Mouse (Mus musculus): ENCODE measurements around the gene Prom2. TPM values are rescaled to one million over a fixed set of nuclear protein-coding genes. Genes with fewer than 3 reads are reported as not detected.

Prom2 gene
- total RNA-seq, 2 experiments from 2014 or later, result not detected

DNA sequence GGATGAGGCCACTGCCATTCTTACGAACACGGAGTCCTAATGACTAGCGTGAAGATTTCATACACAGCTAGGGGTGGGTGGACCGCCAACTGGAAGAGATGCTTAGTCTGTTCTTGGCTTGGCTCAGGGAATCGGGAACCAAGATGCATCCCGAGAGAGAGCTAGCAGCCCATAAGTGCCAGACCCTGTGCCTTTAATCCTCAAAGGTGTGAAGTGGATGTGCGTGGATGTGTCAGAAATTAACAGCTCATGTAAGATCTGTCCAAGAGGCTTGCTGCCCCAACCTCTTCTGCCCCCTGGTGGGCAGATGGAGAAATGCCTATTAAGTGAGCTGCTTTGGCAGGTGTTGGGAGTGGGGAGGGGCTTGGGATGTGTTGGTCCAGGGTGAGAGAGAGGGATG lies 40.2 kb downstream of the Prom2 start:
- intact Hi-C loops (cut with DNase I), result no loop called here

GRCm38 (mm10) chr2:127498750-127499149 lies 42.5 kb downstream of the Prom2 start:
- intact Hi-C loops (cut with DNase I), result no loop called here
- DNase-seq, result no peak

More for the DNA sequence above, 40.2 kb downstream of the Prom2 start:
- peak; percentile 62 for DNase-seq

DNA sequence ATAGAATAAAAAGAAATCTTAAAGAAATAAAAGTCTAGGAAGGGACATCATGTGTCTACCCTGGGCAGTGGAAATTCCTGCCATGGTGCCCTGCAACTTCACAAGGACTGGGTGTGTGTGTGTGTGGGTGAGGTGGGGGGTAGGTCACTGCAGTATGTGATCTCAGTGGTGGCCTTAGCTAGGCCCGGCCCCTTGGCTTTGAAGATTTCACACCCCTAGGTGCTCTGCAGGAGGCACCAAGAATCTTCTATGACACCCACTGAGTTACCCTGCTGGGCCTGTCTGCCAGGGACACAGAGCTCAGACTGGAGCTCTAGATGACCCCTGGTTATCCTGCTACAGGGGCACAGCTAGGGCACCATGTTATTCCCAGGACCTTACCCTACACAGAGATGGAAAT lies 44.9 kb downstream of the Prom2 start:
- no peak for DNase-seq
- intact Hi-C loops (cut with DNase I), result no loop called here

DNA sequence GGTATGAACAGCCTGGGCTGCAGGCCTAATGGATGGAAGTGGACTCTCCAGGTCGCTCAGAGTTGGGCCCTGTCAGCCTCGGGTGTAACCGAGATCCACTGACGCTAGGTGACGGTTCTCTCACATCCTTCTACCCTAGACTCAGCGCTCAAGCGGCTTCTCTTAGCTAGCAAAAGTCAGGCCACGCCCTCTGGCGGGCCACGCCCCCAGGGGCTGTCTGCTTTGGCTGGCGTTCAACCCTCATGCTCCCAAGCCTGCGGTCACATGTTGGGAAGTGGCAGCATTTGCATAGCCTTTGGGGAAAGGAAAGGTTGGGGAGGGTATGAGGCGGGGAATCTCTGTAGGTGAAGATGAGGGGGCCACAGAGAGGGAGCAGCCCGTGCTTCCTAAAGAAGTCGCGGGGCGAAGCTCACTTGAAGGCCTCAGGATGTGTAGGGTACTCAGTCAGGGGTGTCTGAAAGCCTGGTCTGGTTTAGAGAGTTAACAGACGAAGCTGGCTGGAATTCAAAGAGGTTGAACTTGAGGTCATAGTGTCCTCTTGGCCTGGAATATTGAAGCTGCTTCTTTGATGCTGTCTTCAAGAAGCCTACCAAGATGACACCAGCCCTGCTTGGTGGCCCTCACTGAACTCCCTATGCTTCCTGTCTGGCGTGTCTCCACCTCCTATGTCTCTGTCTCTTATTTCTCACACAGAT lies 56.6 kb downstream of the Prom2 start:
- DNase-seq, result peak; percentile 80
- intact Hi-C loops (cut with DNase I), result no loop called here

DNA sequence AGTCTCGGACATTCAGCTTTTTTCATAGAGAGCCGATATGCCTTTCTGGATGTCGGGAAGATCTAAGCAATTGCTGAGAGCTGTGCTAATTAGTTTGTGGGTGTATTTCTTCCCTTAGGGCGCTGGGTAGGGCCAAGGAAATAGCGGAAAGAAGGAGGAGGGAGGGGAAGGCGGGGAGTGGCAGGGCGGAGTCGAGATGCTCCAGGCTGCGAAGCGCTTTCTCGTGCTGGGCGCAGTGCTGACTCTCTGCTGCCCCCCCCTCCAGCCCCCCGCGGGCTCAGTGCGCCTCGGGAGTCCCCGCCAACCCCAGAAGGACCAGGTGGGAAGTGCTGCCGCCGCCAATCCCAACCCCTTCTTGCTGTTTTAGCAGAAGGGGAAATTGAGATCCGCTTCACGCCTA lies 58.3 kb downstream of the Prom2 start:
- intact Hi-C loops (cut with DNase I), result no loop called here
- DNase-seq, result no peak

DNA sequence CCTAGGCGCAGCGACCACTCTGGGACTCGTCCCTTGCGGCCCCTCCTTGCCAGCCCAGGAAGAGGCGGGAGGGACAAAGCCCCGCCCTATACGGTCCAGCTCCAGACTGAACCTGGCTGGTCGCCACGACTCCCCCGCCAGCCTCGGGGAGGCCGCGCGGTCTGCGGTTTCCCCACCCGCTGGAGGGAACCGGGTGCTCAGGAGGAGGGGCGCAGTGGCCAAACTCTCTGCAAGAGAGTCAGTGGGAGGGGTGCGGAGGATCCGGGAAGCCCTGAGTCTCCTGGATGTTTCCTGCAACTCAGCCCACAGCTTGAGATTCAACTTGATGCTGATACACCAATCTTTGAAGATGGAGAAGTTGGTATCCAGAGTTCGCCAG lies 58.7 kb downstream of the Prom2 start:
- intact Hi-C loops (cut with DNase I), result no loop called here

DNA sequence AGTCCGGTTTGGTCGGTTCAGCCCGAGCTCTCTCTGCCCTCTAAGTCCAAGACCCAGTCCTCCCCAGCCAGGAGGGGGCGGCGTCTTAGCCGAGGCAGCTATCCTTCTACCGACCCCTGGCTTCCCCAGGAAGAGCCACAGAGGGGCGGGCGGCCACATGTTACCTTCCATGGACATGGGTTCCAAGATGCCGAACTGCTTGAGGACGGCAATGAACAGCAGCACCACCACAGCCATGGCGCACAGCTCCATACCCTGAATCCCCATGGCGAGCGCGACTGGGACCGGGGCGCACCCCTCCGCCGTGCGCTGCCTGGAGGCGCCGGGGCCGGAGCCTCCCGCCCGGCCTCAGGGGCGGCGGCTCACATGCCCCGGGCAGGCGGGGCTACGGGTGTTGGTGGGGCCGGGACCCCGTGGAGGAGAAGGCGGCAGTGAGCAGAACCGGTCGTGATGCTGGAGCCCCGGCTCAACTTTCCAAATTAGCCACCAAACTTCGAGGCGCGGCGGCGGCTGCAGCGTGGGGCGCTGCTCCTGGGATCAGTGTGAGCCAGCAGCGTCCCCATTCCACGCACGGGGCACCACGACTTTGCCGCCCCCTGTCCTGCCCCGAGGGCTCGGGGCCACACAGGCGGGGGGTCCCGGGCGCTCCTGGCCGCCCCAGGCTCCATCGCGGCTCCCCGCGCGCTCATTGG lies 59.3 kb downstream of the Prom2 start:
- no peak for DNase-seq

More for the DNA sequence above, 58.7 kb downstream of the Prom2 start:
- peak; percentile 58 for DNase-seq

GRCm38 (mm10) chr2:127479763-127480162 lies 61.5 kb downstream of the Prom2 start:
- intact Hi-C loops (cut with DNase I), result no loop called here
- no peak for DNase-seq

More for the DNA sequence above, 59.3 kb downstream of the Prom2 start:
- intact Hi-C loops (cut with DNase I), result no loop called here

- DNase-seq, result no peak
- intact Hi-C loops (cut with DNase I), result no loop called here
These were observed 62.1 kb downstream of the Prom2 start for GRCm38 (mm10) chr2:127479210-127479609.

Other genes starting within 250 kb of the Prom2 start
- 1 to 10 TPM; 8.5 to 8.9 TPM for gene Dusp2, start 205.3 kb downstream of the Prom2 start, total RNA-seq (2021)
- gene Astl, start 202.8 kb downstream of the Prom2 start, total RNA-seq (2021), result not detected
- under 1 TPM; 0.12 to 0.28 TPM for gene Adra2b, start 178.3 kb downstream of the Prom2 start, total RNA-seq (2021)
- under 1 TPM; 0.18 to 0.42 TPM for gene Gpat2, start 116.3 kb downstream of the Prom2 start, total RNA-seq (2021)
- 10 to 100 TPM; 12.6 to 13.2 TPM for gene Fahd2a, start 96.9 kb downstream of the Prom2 start, total RNA-seq (2021)
- gene Kcnip3, start 19.4 kb downstream of the Prom2 start, total RNA-seq (2021), result 10 to 100 TPM; 32.3 to 36.6 TPM
- 1 to 10 TPM; 9.2 to 9.5 TPM for gene Zfp661, start 45.6 kb upstream of the Prom2 start, total RNA-seq (2021)
- gene Mrps5, start 45.8 kb upstream of the Prom2 start, total RNA-seq (2021), result 100 to 1,000 TPM; 106 TPM
- gene Mal, start 115.2 kb upstream of the Prom2 start, total RNA-seq (2021), result 1 to 10 TPM; 1.3 to 1.5 TPM
- gene Mall, start 188.5 kb upstream of the Prom2 start, total RNA-seq (2021), result under 1 TPM; 0.62 to 0.80 TPM
- gene Nphp1, start 247.4 kb upstream of the Prom2 start, total RNA-seq (2021), result 10 to 100 TPM; 14.7 to 16.6 TPM